Comparison of ENCODE assay signal across 10 mouse cellular contexts in the genomic region with DNA sequence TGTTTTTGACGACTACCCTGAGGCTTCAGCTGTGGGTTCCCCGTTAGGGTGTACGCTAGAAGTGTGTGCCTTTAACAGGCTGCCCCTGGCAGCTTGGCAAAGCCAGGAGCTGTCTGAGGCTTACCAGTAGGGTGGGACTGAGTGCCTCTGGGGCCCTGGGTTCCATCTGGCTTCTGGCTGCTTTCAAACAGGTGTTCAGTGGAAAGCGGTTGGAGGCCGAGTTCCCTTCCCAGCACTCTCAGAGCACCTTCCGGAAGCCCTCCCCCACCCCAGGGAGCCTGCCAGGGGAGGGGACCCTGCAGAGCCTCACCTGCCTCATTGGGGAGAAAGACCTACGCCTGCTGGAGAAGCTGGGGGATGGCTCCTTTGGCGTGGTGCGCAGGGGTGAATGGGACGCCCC. TPM values are rescaled to one million over a fixed set of nuclear protein-coding genes. Genes with fewer than 3 reads are reported as not detected.
DNase-seq lines count a peak whose midpoint lies in the region; ATAC-seq lines count a peak whose summit lies in the region.
"Had no signal": no experiment of that assay in that cellular context is flagged by ENCODE, and none has a peak within 500 bp of the region (broad histone marks: within the 10 kb centered on the region; RNA-seq: fewer than 3 reads in every experiment).

No protein-coding gene starts in this region.

- H3K9ac ChIP-seq in midbrain, embryonic 11.5 days (ENCODE audit: low read length): no peak overlapping the region
- H3K9ac ChIP-seq in liver, embryonic 15.5 days: no peak overlapping the region

- peaks cover 43% of the 10 kb centered on the region for H3K36me3 ChIP-seq in heart, embryonic 10.5 days
- H3K36me3 ChIP-seq in midbrain, embryonic 10.5 days: peaks cover 58% of the 10 kb centered on the region
- peaks cover 3% of the 10 kb centered on the region for H3K36me3 ChIP-seq in midbrain, embryonic 11.5 days (ENCODE audit: control insufficient read depth, insufficient read depth, low read length)
- peaks cover 18% of the 10 kb centered on the region for H3K36me3 ChIP-seq in liver, embryonic 15.5 days (replicated peaks)

- ATAC-seq in midbrain, embryonic 11.5 days (ENCODE audit: low FRiP score): no peak
- ATAC-seq in liver, embryonic 15.5 days (ENCODE audit: insufficient read depth): no peak

- peaks cover 58% of the 10 kb centered on the region for H3K27me3 ChIP-seq in heart, embryonic 10.5 days (ENCODE audit: insufficient read depth, poor library complexity, severe bottlenecking)
- no peaks in the 10 kb centered on the region for H3K27me3 ChIP-seq in midbrain, embryonic 10.5 days (ENCODE audit: low read depth, poor library complexity, severe bottlenecking)
- no peaks in the 10 kb centered on the region for H3K27me3 ChIP-seq in midbrain, embryonic 11.5 days (ENCODE audit: control insufficient read depth, insufficient read depth, low read length)
- H3K27me3 ChIP-seq in liver, embryonic 15.5 days: no peaks in the 10 kb centered on the region

- H3K9me3 ChIP-seq in heart, embryonic 10.5 days: no peaks in the 10 kb centered on the region
- H3K9me3 ChIP-seq in midbrain, embryonic 10.5 days (replicated peaks): no peaks in the 10 kb centered on the region
- H3K9me3 ChIP-seq in midbrain, embryonic 11.5 days (ENCODE audit: control insufficient read depth, low read length): no peaks in the 10 kb centered on the region
- no peaks in the 10 kb centered on the region for H3K9me3 ChIP-seq in liver, embryonic 15.5 days (replicated peaks)

- peak; percentile 67 for DNase-seq in heart, embryonic 10.5 days (ENCODE audit: low spot score)
- DNase-seq in heart, postnatal 4 days: no peak
- DNase-seq in midbrain, embryonic 10.5 days (ENCODE audit: low spot score): no peak
- DNase-seq in midbrain, embryonic 11.5 days (ENCODE audit: low spot score, missing footprints): no peak
- no peak for DNase-seq in cerebellum, adult 8-10 months
- no peak for DNase-seq in cerebellum, postnatal 14 days
- DNase-seq in urinary bladder, adult 2 months (ENCODE audit: low spot score): no peak
- DNase-seq: cerebellum, adult 9-11 months; kidney, adult 9 months had no signal

- no peak overlapping the region for H3K4me3 ChIP-seq in heart, embryonic 10.5 days
- no peak overlapping the region for H3K4me3 ChIP-seq in midbrain, embryonic 10.5 days
- no peak overlapping the region for H3K4me3 ChIP-seq in midbrain, embryonic 11.5 days (ENCODE audit: low read depth, low read length)
- H3K4me3 ChIP-seq in liver, embryonic 15.5 days (replicated peaks): no peak overlapping the region

- H3K27ac ChIP-seq in heart, embryonic 10.5 days: peak overlapping the region; percentile 81
- peak overlapping the region; percentile 80 for H3K27ac ChIP-seq in midbrain, embryonic 10.5 days (replicated peaks)
- no peak overlapping the region for H3K27ac ChIP-seq in midbrain, embryonic 11.5 days (ENCODE audit: low read depth, low read length)
- peak overlapping the region; percentile 95 for H3K27ac ChIP-seq in liver, embryonic 15.5 days (replicated peaks)

- WGBS in heart, embryonic 10.5 days: 75% methylated on average over 10 of the region's 10 CpGs
- 71% methylated on average over 10 of the region's 10 CpGs for WGBS in midbrain, embryonic 10.5 days
- 73% methylated on average over 10 of the region's 10 CpGs for WGBS in midbrain, embryonic 11.5 days
- WGBS in liver, embryonic 15.5 days (ENCODE audit: insufficient replicate concordance): 73% methylated on average over 10 of the region's 10 CpGs

- H3K4me2 ChIP-seq in midbrain, embryonic 11.5 days: no peak overlapping the region
- no peak overlapping the region for H3K4me2 ChIP-seq in liver, embryonic 15.5 days

- H3K4me1 ChIP-seq in heart, embryonic 10.5 days: peaks cover 88% of the 10 kb centered on the region
- peaks cover 50% of the 10 kb centered on the region for H3K4me1 ChIP-seq in midbrain, embryonic 10.5 days
- peaks cover 19% of the 10 kb centered on the region for H3K4me1 ChIP-seq in midbrain, embryonic 11.5 days (ENCODE audit: control insufficient read depth, insufficient read depth, low read length)
- H3K4me1 ChIP-seq in liver, embryonic 15.5 days (replicated peaks): peaks cover 96% of the 10 kb centered on the region

RNA-seq across cellular contexts. Expression of gene Tnk2, which starts 24.4 kb away (rescaled TPM):
- 6.5 and 9.2 TPM in 2 replicates for polyA plus RNA-seq in heart, embryonic 10.5 days (2016; fragmentation: Nextera tagmentation; extraction: Ambion mirVana)
- 10 to 100 TPM; 38.4 to 49.9 TPM for total RNA-seq in heart, postnatal 4 days (2021)
- polyA plus RNA-seq in midbrain, embryonic 10.5 days (2016; fragmentation: Nextera tagmentation; extraction: Ambion mirVana): 8.4 and 9.8 TPM in 2 replicates
- polyA plus RNA-seq in midbrain, embryonic 11.5 days (2014; fragmentation: Nextera tagmentation; extraction: Ambion mirVana): 6.1 and 6.6 TPM in 2 replicates
- polyA plus RNA-seq in liver, embryonic 15.5 days (2015; fragmentation: Nextera tagmentation; extraction: Ambion mirVana): 4.5 and 4.7 TPM in 2 replicates
- 106 and 114 TPM in 2 replicates for polyA plus RNA-seq in urinary bladder, adult 2 months (2012; rRNA removed)

RNA-seq across cellular contexts. Expression of gene Tfrc, which starts 59.3 kb away (rescaled TPM):
- 72.0 and 82.0 TPM in 2 replicates for polyA plus RNA-seq in heart, embryonic 10.5 days (2016; fragmentation: Nextera tagmentation; extraction: Ambion mirVana)
- 100 to 1,000 TPM; 139 to 148 TPM for total RNA-seq in heart, postnatal 4 days (2021)
- polyA plus RNA-seq in midbrain, embryonic 10.5 days (2016; fragmentation: Nextera tagmentation; extraction: Ambion mirVana): 68.7 and 71.9 TPM in 2 replicates
- 87.1 and 89.3 TPM in 2 replicates for polyA plus RNA-seq in midbrain, embryonic 11.5 days (2014; fragmentation: Nextera tagmentation; extraction: Ambion mirVana)
- 285 and 299 TPM in 2 replicates for polyA plus RNA-seq in liver, embryonic 15.5 days (2015; fragmentation: Nextera tagmentation; extraction: Ambion mirVana)
- 14.1 and 17.7 TPM in 2 replicates for polyA plus RNA-seq in urinary bladder, adult 2 months (2012; rRNA removed)
